18 mouse cellular contexts compared by ENCODE assay signal in the genomic region with DNA sequence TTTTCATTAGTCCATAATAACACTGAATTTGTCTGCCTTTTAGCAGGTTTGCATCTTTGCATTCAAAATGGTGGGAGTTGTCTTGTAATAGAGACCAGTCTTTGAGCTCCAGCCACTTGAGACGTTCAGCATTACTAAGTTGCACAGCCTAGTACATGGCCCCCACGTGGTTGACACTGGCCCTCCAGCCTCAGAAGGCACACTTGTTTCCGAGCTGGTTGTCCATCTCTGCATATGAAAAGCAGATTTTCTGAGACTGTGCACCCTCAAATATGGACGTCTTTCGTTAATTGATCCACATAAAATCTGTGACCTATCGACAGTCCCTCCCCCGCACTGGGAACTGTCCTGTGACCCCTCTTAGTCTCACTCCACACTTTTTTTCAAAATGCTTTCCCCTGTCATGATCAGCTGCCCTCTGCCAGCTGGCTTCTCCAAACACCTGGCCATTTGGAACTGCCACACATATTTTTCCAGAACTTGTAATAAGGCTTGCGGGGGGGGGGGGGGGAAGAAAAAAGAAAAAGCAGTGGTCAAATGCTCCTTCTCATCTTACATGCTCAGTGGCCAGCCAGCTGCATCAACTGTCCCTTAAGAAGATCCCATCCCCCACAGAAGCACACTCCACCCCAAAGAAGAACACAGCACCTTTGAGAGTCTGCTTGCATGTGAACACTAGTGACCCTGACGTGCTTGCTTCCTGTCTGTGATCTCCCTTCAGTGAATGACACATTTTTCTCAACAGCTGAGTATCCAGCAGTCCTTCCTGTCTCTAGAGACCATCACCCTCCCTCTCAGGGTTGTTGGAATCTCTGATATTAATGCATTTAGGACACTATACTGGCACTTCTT.
DNase-seq lines count a peak whose midpoint lies in the region; ATAC-seq and TF ChIP-seq lines count a peak whose summit lies in the region.
"Had no signal": no experiment of that assay in that cellular context is flagged by ENCODE, and none has a peak within 500 bp of the region (broad histone marks: within the 10 kb centered on the region; RNA-seq: fewer than 3 reads in every experiment).

No protein-coding gene starts in this region.

- TF ChIP-seq POLR2A in lung, adult 2 months (IDR thresholded peaks at IDR 0.05; ENCODE audit: borderline replicate concordance, extremely low read depth, low read depth, low read length) = no peak

- no peak for DNase-seq in heart, postnatal 14 days
- DNase-seq in lung, adult 2 months = no peak
- peak; percentile 52 for DNase-seq in embryonic facial prominence, embryonic 10.5 days (ENCODE audit: low spot score)
- no peak for DNase-seq in adrenal gland, postnatal 25 days
- no peak for DNase-seq in right cerebral cortex, postnatal 14 days
- DNase-seq: gastrocnemius, postnatal 36 days; kidney, adult 9 months; layer of hippocampus, postnatal 36 days; liver, postnatal 0 days; spleen, adult 18-20 months; thymus, postnatal 36 days had no signal

- 65% methylated on average over 9 of the region's 9 CpGs for WGBS in heart, embryonic 13.5 days
- 36% methylated on average over 9 of the region's 9 CpGs for WGBS in lung, embryonic 15.5 days
- 56% methylated on average over 9 of the region's 9 CpGs for WGBS in lung, adult 2 months
- WGBS in embryonic facial prominence, embryonic 10.5 days = 50% methylated on average over 9 of the region's 9 CpGs
- WGBS in limb, embryonic 13.5 days = 49% methylated on average over 9 of the region's 9 CpGs

- no peak overlapping the region for H3K9ac ChIP-seq in heart, embryonic 13.5 days
- no peak overlapping the region for H3K9ac ChIP-seq in lung, embryonic 15.5 days
- no peak overlapping the region for H3K9ac ChIP-seq in limb, embryonic 13.5 days
- H3K9ac ChIP-seq: limb, embryonic 12.5 days; liver, postnatal 0 days had no signal

- H3K9me3 ChIP-seq in heart, embryonic 13.5 days = no peaks in the 10 kb centered on the region
- H3K9me3 ChIP-seq in lung, embryonic 15.5 days = no peaks in the 10 kb centered on the region
- H3K9me3 ChIP-seq in embryonic facial prominence, embryonic 10.5 days = no peaks in the 10 kb centered on the region
- no peaks in the 10 kb centered on the region for H3K9me3 ChIP-seq in limb, embryonic 13.5 days
- H3K9me3 ChIP-seq: limb, embryonic 12.5 days had no signal

- no peaks in the 10 kb centered on the region for H3K27me3 ChIP-seq in heart, embryonic 13.5 days (replicated peaks)
- no peaks in the 10 kb centered on the region for H3K27me3 ChIP-seq in lung, embryonic 15.5 days
- H3K27me3 ChIP-seq in embryonic facial prominence, embryonic 10.5 days (replicated peaks; ENCODE audit: low read depth, poor library complexity, severe bottlenecking) = no peaks in the 10 kb centered on the region
- no peaks in the 10 kb centered on the region for H3K27me3 ChIP-seq in limb, embryonic 13.5 days
- H3K27me3 ChIP-seq: limb, embryonic 12.5 days had no signal

- H3K4me3 ChIP-seq in heart, embryonic 13.5 days = no peak overlapping the region
- no peak overlapping the region for H3K4me3 ChIP-seq in lung, embryonic 15.5 days
- H3K4me3 ChIP-seq in lung, adult 2 months (replicated peaks; ENCODE audit: extremely low read depth, low read depth, low read length) = no peak overlapping the region
- H3K4me3 ChIP-seq in embryonic facial prominence, embryonic 10.5 days = no peak overlapping the region
- H3K4me3 ChIP-seq in limb, embryonic 13.5 days = no peak overlapping the region
- H3K4me3 ChIP-seq: limb, embryonic 12.5 days had no signal

- no peak for ATAC-seq in heart, embryonic 13.5 days (ENCODE audit: extremely low read depth, insufficient number of reproducible peaks, low FRiP score, low TSS enrichment)
- ATAC-seq in lung, embryonic 15.5 days (ENCODE audit: borderline replicate concordance, extremely low read depth, low FRiP score, low TSS enrichment) = peak; percentile 46; the same call in 1 of the 2 replicates
- ATAC-seq in limb, embryonic 13.5 days (ENCODE audit: low FRiP score, low read depth) = peak; percentile 60; the same call in 1 of the 2 replicates
- ATAC-seq: CD4-positive, CD25-positive, alpha-beta regulatory T cell, adult 4 months; hindbrain, postnatal 0 days; liver, postnatal 0 days; midbrain, embryonic 16.5 days had no signal

- no peak overlapping the region for H3K4me2 ChIP-seq in heart, embryonic 13.5 days
- H3K4me2 ChIP-seq in lung, embryonic 15.5 days = no peak overlapping the region; the same call in 1 of the 2 replicates
- H3K4me2 ChIP-seq in limb, embryonic 13.5 days (replicated peaks) = no peak overlapping the region
- H3K4me2 ChIP-seq: limb, embryonic 12.5 days had no signal

- peaks cover 19% of the 10 kb centered on the region for H3K4me1 ChIP-seq in heart, embryonic 13.5 days
- peaks cover 18% of the 10 kb centered on the region for H3K4me1 ChIP-seq in lung, embryonic 15.5 days
- H3K4me1 ChIP-seq in lung, adult 2 months (ENCODE audit: control insufficient read depth, insufficient read depth, low read length) = peaks cover 3% of the 10 kb centered on the region
- peaks cover 30% of the 10 kb centered on the region for H3K4me1 ChIP-seq in embryonic facial prominence, embryonic 10.5 days
- H3K4me1 ChIP-seq in limb, embryonic 13.5 days = peaks cover 24% of the 10 kb centered on the region

- intact Hi-C loops in heart, postnatal 14 days (cut with DNase I) = no loop called here

- no peak for TF ChIP-seq CTCF in lung, adult 2 months (IDR thresholded peaks at IDR 0.05; ENCODE audit: insufficient read depth, low read length)

- peak overlapping the region; percentile 40; the same call in 1 of the 2 replicates for H3K27ac ChIP-seq in heart, embryonic 13.5 days (replicated peaks)
- H3K27ac ChIP-seq in lung, embryonic 15.5 days = peak overlapping the region; percentile 69
- H3K27ac ChIP-seq in embryonic facial prominence, embryonic 10.5 days (replicated peaks) = peak overlapping the region; percentile 35; the same call in 1 of the 2 replicates
- H3K27ac ChIP-seq in limb, embryonic 13.5 days = no peak overlapping the region
- H3K27ac ChIP-seq: hindbrain, postnatal 0 days had no signal

- no peaks in the 10 kb centered on the region for H3K36me3 ChIP-seq in heart, embryonic 13.5 days
- H3K36me3 ChIP-seq in lung, embryonic 15.5 days = no peaks in the 10 kb centered on the region
- H3K36me3 ChIP-seq in embryonic facial prominence, embryonic 10.5 days (replicated peaks) = no peaks in the 10 kb centered on the region
- H3K36me3 ChIP-seq in limb, embryonic 13.5 days = no peaks in the 10 kb centered on the region
- H3K36me3 ChIP-seq: limb, embryonic 12.5 days had no signal
